Mouse (Mus musculus): ENCODE measurements around the gene Rapgef2. TPM values are rescaled to one million over a fixed set of nuclear protein-coding genes. Genes with fewer than 3 reads are reported as not detected.
A peak's percentile ranks its signal among the peaks of the same experiment; 100 is the strongest.

Gene Rapgef2
- polyA plus RNA-seq, 1 experiment, result 8.7 TPM

- no peaks in the 10 kb centered on the region for H3K4me1 ChIP-seq (replicated peaks; ENCODE audit: control insufficient read depth, insufficient read depth, low read length)
- no peak overlapping the region for H3K27ac ChIP-seq (ENCODE audit: control insufficient read depth, insufficient read depth, low read length)
- H3K27me3 ChIP-seq (ENCODE audit: control insufficient read depth, insufficient read depth, low read length), result no peaks in the 10 kb centered on the region
- 80% methylated on average over 5 of the region's 5 CpGs for WGBS
- H3K36me3 ChIP-seq (ENCODE audit: control insufficient read depth, insufficient read depth, low read length), result no peaks in the 10 kb centered on the region
- no peak for TF ChIP-seq POLR2A (IDR thresholded peaks at IDR 0.05; ENCODE audit: control insufficient read depth, extremely low read depth, insufficient read depth, low read length, poor library complexity)
- no peak for TF ChIP-seq CTCF (IDR thresholded peaks at IDR 0.05; ENCODE audit: borderline replicate concordance, control insufficient read depth, extremely low read depth, insufficient read depth, low read length, poor library complexity)
- H3K4me3 ChIP-seq (ENCODE audit: control insufficient read depth, insufficient read depth, low read length), result no peak overlapping the region
- DNase-seq, result no peak
Measured at GRCm38 (mm10) chr3:79296049-79296448, 9.7 kb upstream of the Rapgef2 start.

- Histone ChIP-seq H3K4me3 (ENCODE audit: control insufficient read depth, insufficient read depth, low read length) (no peak overlapping the region), H3K36me3 (ENCODE audit: control insufficient read depth, insufficient read depth, low read length) (no peaks in the 10 kb centered on the region), H3K27ac (ENCODE audit: control insufficient read depth, insufficient read depth, low read length) (no peak overlapping the region), H3K27me3 (ENCODE audit: control insufficient read depth, insufficient read depth, low read length) (no peaks in the 10 kb centered on the region), H3K4me1 (replicated peaks; ENCODE audit: control insufficient read depth, insufficient read depth, low read length) (no peaks in the 10 kb centered on the region)
- DNase-seq, result no peak
- no peak for TF ChIP-seq POLR2A (IDR thresholded peaks at IDR 0.05; ENCODE audit: control insufficient read depth, extremely low read depth, insufficient read depth, low read length, poor library complexity)
- 96% methylated on average over 3 of the region's 3 CpGs for WGBS
Measured at GRCm38 (mm10) chr3:79294701-79295100, 8.4 kb upstream of the Rapgef2 start.

- no peak overlapping the region for H3K4me3 ChIP-seq (ENCODE audit: control insufficient read depth, insufficient read depth, low read length)
- no peaks in the 10 kb centered on the region for H3K27me3 ChIP-seq (ENCODE audit: control insufficient read depth, insufficient read depth, low read length)
- no peaks in the 10 kb centered on the region for H3K36me3 ChIP-seq (ENCODE audit: control insufficient read depth, insufficient read depth, low read length)
- H3K4me1 ChIP-seq (replicated peaks; ENCODE audit: control insufficient read depth, insufficient read depth, low read length), result no peaks in the 10 kb centered on the region
- 93% methylated on average over 4 of the region's 4 CpGs for WGBS
- DNase-seq, result no peak
- no peak overlapping the region for H3K27ac ChIP-seq (ENCODE audit: control insufficient read depth, insufficient read depth, low read length)
- TF ChIP-seq POLR2A (IDR thresholded peaks at IDR 0.05; ENCODE audit: control insufficient read depth, extremely low read depth, insufficient read depth, low read length, poor library complexity) (no peak), CTCF (IDR thresholded peaks at IDR 0.05; ENCODE audit: borderline replicate concordance, control insufficient read depth, extremely low read depth, insufficient read depth, low read length, poor library complexity) (no peak)
Measured at GRCm38 (mm10) chr3:79293023-79293422, 6.7 kb upstream of the Rapgef2 start.

- peaks cover 18% of the 10 kb centered on the region for H3K4me1 ChIP-seq (replicated peaks; ENCODE audit: control insufficient read depth, insufficient read depth, low read length)
- H3K27ac ChIP-seq (ENCODE audit: control insufficient read depth, insufficient read depth, low read length), result no peak overlapping the region
- no peak overlapping the region for H3K4me3 ChIP-seq (ENCODE audit: control insufficient read depth, insufficient read depth, low read length)
- no peaks in the 10 kb centered on the region for H3K27me3 ChIP-seq (ENCODE audit: control insufficient read depth, insufficient read depth, low read length)
- no peak for DNase-seq
- WGBS, result 88% methylated on average over 3 of the region's 3 CpGs
- no peaks in the 10 kb centered on the region for H3K36me3 ChIP-seq (ENCODE audit: control insufficient read depth, insufficient read depth, low read length)
- TF ChIP-seq CTCF (IDR thresholded peaks at IDR 0.05; ENCODE audit: borderline replicate concordance, control insufficient read depth, extremely low read depth, insufficient read depth, low read length, poor library complexity), result no peak
- TF ChIP-seq POLR2A (IDR thresholded peaks at IDR 0.05; ENCODE audit: control insufficient read depth, extremely low read depth, insufficient read depth, low read length, poor library complexity), result no peak
Measured at GRCm38 (mm10) chr3:79289050-79289449, 2.7 kb upstream of the Rapgef2 start.

GRCm38 (mm10) chr3:79287699-79288458 is 1.6 kb upstream of the Rapgef2 start:
- H3K4me3 ChIP-seq (ENCODE audit: control insufficient read depth, insufficient read depth, low read length), result peak overlapping the region; percentile 84
- no peaks in the 10 kb centered on the region for H3K27me3 ChIP-seq (ENCODE audit: control insufficient read depth, insufficient read depth, low read length)
- 11% methylated on average over 17 of the region's 17 CpGs for WGBS
- H3K4me1 ChIP-seq (replicated peaks; ENCODE audit: control insufficient read depth, insufficient read depth, low read length), result peaks cover 18% of the 10 kb centered on the region
- no peak for DNase-seq
- H3K27ac ChIP-seq (ENCODE audit: control insufficient read depth, insufficient read depth, low read length), result no peak overlapping the region
- TF ChIP-seq CTCF (IDR thresholded peaks at IDR 0.05; ENCODE audit: borderline replicate concordance, control insufficient read depth, extremely low read depth, insufficient read depth, low read length, poor library complexity), result no peak
- TF ChIP-seq POLR2A (IDR thresholded peaks at IDR 0.05; ENCODE audit: control insufficient read depth, extremely low read depth, insufficient read depth, low read length, poor library complexity), result no peak
- H3K36me3 ChIP-seq (ENCODE audit: control insufficient read depth, insufficient read depth, low read length), result no peaks in the 10 kb centered on the region

- H3K4me3 ChIP-seq (ENCODE audit: control insufficient read depth, insufficient read depth, low read length), result peak overlapping the region; percentile 99
- WGBS, result under 1% methylated on average over 59 of the region's 60 CpGs
- no peaks in the 10 kb centered on the region for H3K36me3 ChIP-seq (ENCODE audit: control insufficient read depth, insufficient read depth, low read length)
- peak; percentile 93 for DNase-seq
- peaks cover 18% of the 10 kb centered on the region for H3K4me1 ChIP-seq (replicated peaks; ENCODE audit: control insufficient read depth, insufficient read depth, low read length)
- TF ChIP-seq CTCF (IDR thresholded peaks at IDR 0.05; ENCODE audit: borderline replicate concordance, control insufficient read depth, extremely low read depth, insufficient read depth, low read length, poor library complexity) (peak; percentile 46; the same call in 1 of the 2 replicates), POLR2A (IDR thresholded peaks at IDR 0.05; ENCODE audit: control insufficient read depth, extremely low read depth, insufficient read depth, low read length, poor library complexity) (peak; percentile 75)
- H3K27me3 ChIP-seq (ENCODE audit: control insufficient read depth, insufficient read depth, low read length), result no peaks in the 10 kb centered on the region
- no peak overlapping the region for H3K27ac ChIP-seq (ENCODE audit: control insufficient read depth, insufficient read depth, low read length)
Measured at GRCm38 (mm10) chr3:79287108-79287576, 825 bp upstream of the Rapgef2 start.

Data from thymus, adult 2 months (tissue).